Mouse (Mus musculus) heart, adult 2 months (tissue): ENCODE measurements around the gene Slc6a9.

Source experiments
- CTCF ChIP-seq: fragments of 200-600 bp; IDR thresholded peaks from 2 replicates; pipeline ENCODE4 v1.8.1; 2022; ENCODE audit warnings: antibody characterized with exemption, mild to moderate bottlenecking, moderate library complexity
- EP300 ChIP-seq: fragments of 200-500 bp; IDR thresholded peaks from 2 replicates; pipeline ENCODE4 v1.6.1; 2011; ENCODE audit warnings: low read depth, low read length, control low read depth; ENCODE audit not compliant: insufficient read depth
- POLR2A ChIP-seq: fragments of 200-500 bp; IDR thresholded peaks from 2 replicates; pipeline ENCODE4 v1.6.1; 2011; ENCODE audit warnings: mild to moderate bottlenecking, low read depth, low read length, control low read depth; ENCODE audit not compliant: insufficient read depth

GRCm38 (mm10) chr4:117889471-117889870, 55.2 kb downstream of the Slc6a9 start:
- TF ChIP-seq CTCF, result no peak
- no peak for TF ChIP-seq EP300
- TF ChIP-seq POLR2A, result no peak
